Mouse (Mus musculus): ENCODE measurements at regions not wholly inside any gene's neighbourhood (a gene's known extent, or its start where the extent isn't known, plus 50 kb on each side); places are given as distances from the start of the nearest gene placed in this dataset.
"Not testable (repeated sequence)": the region's sequence is repeated elsewhere in the genome, so short reads cannot be mapped to it uniquely, and the experiment has no call there.

DNA sequence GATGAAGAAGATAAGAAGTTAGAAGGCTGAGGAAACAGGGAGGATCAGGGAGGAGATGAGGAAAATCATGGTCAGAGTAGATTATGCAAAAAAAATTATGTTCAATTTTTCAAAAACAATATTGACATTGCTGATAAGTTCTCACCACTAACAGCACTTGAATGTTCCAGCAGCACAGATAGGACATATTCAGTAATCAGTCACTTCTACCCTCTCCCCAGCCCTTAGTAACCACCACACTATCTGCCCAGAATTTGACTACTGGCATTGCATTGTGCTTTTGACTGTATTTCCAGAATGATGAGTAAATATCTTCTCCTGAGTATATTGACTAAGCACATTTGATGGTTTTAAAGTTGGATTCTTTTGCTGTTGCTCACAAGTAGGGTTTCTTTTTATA is 140.5 kb downstream of the Cdca7 start:
- no peak for DNase-seq

DNA sequence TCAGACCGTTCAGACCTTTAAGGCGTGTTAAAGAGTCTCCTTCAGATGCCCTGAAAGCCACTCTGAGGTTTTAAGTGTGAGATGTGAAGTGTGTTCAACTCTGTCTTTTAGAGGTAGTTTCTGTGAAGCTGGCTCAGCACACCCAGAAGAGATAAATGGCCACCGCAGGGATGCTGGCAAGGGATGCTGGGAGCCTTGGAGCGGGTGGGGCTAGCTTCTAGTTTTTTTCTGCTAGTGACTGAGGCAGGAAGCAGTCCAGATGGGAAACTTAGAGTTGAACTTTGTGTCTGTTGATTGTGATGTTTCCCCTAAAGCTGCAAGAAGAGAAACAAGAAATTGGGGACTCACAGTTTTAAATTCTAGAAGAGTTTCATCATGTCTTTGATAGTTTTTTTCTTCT is 143.5 kb downstream of the Cdca7 start:
- no peak for DNase-seq

DNA sequence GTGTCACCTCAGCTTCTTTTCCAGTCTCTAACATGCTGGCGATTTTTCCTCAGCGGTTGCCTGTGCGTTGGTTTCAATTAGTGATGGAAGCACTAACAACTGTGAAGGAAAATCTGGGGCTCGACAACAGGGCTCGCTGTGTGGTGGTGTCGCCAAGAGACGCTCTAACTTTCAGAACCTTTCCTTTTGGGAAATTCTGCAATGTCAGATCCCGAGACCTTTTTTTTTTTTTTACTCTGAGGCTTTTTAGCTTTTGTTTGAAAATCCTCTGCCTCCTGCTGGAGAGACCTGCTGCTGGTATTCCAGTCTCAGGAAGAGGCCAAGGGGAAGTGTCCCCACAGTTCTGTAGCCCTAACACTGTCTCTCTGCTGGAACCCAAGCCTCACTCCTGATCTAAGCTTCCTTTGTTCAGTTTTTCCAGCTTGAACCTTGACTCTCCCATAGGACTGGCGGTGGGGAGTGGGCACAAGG is 144.3 kb downstream of the Cdca7 start:
- DNase-seq: no peak

DNA sequence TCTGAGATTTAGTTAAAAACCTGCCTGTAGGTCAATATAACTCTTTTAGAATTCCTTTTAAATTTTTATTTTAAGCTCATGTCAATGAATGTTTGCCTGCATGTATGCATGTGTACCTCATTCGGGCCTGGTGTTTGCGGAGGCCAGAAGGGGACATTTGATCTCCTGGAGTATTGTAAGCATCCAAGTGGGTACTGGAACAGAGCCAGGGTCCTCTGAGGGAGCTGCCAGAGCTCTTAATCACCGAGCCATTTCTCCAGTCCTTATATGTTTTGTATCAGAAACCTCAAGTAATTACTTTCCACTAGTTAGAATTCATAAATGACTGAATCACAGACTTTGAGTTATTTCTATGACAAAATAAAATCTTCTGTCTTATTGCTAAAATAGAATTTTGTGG is 152.0 kb downstream of the Cdca7 start:
- no peak for DNase-seq

DNA sequence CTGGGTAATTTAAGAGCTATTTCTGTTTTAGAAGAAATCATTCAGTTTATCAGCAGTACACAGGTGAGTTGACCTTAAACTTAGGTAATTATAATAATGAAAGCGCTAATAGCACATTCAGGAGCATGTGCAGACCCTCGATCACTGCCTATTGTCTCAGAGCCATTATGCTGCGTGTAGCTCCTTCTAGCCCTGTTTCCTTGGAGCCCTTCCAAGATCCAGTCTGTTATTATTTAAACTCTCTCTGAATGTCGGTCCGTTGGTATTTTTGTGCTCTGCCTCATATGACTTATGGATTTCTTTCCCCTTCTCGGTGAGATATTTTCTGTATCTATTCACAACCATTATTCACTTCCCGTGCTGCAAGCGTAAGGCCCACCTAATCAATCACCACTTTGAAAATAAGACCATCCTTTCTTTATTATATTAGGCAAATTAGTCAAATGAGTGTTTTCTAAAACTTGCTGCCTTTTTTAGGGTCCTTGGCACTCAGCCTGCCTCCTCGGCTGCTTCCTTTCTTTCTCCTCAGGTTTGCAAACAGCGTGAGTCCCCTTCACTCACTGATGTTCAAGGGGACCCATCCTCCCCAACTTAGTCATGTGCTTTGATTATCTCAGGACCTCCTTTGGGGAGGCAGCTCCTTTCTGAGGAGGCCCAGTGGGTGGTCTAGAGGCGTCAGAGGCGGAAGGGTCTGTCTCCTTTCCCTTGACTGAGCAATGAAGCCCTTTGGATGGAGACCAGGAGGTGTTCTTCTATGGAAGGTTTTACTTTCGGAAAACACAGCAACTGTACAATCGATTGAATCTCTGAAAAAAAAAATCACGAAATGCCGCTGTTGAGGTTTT is 152.9 kb downstream of the Cdca7 start:
- no peak for DNase-seq

DNA sequence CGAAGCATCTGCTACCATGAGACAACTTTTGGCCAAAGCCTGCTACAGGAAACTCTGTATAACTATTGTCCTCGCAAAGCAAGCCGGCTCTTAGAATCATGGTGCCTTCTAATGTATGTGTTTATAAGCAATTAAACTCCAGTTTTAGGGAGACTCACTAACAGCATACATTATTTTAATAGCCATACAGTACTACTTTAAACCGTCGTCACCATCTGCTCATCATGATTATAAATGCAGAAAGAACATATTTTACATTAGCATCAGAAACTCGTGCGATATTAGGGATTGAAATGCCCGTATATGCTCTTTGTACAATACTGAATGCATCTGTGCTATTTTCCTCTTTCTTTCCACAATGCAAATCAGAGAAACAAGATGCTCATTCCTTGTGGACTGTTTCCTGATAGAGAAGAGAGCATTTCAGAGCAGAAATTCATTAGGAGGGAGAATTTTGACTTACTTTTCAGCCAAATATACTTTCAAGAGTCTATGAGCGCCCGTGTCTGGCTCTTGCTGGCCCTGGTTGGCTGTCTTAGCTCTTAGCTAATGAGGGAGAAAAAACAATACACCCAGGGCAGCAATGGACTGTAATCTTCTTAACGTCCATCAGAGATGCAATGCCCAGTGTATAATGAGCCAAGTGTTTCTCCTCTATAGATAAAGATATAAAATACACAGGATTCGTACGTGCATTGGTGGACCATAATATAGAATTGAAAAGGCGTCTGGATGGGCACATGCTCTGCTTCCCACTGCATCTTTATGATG is 153.9 kb downstream of the Cdca7 start:
- no peak for DNase-seq

DNA sequence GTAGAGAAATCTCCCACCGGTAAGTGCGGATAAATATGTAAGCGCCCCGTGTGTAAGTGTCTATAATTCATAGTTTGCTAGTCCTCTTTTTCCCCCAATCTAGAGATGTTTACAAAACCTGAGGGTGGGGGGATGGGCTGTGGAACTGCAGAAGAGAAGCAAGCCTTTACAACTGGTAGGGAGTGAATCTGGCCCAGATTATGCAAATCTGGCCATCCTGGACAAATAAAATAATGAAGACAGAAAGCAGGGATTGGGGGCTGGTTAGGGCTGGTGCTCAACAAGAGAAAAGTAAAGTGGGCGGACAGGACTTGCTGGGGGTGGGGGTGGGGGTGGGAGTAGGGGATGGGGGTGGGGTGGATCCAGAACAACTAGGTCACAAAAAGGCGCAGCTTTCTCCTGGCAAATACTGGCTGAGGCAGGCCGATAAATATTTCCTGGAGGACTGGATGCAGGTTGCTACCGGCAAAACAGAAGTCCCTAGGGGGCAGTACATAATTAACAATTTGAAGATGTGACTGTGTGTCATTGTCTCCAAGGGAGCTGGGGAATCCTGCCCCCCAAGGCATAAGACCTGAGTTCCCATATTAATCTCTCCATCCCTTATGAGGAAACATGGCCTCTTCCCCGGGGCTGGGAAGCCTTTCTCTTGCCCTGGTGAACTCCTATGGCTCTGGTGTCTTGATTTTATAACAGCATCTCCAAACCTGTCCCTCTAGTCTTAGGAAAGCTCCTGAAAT is 162.1 kb downstream of the Cdca7 start:
- no peak for DNase-seq

DNA sequence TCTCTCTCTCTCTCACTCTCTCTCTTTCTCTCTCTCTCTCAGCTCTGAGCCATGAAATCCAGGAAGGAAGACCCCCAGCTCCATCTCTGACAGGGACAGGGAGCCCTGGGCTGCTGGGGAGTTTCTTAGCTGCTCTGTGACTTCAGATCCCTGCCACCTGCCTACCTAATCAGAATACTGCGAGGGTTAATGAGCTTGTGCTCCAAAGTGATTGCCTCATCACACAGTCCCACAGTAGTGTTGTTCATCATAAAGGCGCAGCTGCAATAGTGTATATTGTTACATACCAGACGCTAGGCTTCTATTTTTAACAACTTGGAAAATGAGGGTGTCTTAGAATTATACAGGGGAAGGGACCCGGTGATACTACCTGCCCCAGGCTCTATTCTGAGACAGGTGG is 163.1 kb downstream of the Cdca7 start:
- no peak for DNase-seq

DNA sequence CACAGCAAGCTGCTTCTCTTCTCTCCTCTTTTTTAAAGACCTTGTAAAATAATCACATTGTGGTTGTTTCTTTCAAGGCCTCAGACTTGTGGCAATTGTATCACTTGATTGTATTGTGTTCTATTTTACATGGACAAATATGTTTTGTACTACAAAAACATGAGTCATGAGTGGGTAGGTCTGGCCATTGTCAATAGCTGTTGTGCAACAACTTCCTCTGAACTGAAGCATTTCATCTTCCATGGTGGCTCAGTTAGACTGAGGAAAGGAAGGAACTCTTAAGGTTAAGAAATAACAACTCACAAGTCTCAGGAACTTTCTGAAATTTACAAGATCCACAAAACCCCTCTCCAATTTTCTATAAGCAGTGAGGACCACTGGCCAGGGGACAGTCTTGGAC is 165.3 kb downstream of the Cdca7 start:
- no peak for DNase-seq

DNA sequence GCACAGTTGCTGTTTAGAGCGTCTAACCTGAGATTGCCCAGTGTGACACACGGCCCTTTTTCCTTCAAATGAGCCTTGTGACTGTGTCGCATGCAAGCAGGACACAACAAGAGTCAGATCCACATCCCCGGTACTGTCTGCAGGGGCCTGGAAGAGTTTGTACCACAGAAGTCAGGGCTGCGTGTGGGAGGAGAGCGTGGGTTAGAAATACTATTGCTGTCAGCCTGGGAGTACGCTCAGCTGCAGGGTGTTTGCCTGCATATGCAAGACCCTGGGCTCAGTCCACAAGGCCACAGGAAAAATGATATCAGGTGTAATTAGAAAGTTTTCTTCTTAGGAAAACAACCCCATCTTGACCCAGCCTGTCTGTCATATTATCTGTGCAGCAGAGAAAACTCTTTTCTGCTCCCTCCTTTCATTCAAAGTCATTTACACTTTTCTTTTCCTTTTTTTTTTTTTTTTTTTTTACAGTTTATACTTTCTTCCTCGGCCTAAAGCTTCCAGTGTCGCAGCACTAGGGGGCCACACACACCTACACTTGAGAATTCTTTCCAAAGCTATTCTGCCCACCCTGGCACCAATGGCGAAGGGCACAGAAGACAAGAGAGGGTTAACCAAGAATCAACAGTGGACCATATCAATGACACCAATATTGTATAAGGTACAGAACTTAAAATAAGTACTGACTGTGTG is 168.3 kb downstream of the Cdca7 start:
- DNase-seq: no peak

DNA sequence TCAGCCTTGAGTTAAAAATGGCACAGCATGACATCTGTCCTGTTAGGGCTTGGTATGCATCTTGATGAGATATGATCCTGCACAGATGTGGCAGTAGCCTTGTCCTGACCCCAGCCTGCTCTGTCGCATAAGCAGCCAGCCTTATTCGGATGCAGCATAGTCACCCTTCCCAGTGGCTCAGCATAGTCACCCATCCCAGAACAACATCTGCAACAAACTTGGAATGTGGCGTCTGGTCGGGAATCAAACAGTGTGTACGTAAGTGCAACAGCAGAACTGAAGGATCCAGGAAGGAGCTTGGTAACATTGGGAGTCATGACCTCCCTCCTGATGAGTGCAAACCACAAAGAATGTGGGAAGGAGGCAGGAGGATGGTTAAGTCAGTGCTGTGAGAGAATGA is 171.7 kb downstream of the Cdca7 start:
- no peak for DNase-seq

DNA sequence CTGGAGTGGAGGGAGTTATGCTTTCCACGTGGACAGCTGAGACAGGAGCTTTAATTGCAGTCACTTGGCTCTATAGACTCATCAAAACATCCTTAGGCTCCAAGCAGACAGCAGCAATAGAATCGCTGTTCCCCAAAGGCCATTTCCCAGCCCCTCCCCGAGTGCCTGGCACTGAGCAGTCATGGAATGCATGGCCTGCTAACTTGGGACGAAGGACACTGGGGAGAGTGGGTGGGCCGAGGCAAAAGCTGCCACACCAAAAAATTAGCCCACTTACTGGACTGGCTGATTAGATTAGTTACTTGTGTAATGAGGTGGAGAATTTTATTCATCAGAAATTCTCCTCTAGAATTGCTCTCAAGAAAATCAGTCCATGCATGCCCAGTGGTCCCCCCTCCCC is 172.3 kb downstream of the Cdca7 start:
- DNase-seq: no peak

DNA sequence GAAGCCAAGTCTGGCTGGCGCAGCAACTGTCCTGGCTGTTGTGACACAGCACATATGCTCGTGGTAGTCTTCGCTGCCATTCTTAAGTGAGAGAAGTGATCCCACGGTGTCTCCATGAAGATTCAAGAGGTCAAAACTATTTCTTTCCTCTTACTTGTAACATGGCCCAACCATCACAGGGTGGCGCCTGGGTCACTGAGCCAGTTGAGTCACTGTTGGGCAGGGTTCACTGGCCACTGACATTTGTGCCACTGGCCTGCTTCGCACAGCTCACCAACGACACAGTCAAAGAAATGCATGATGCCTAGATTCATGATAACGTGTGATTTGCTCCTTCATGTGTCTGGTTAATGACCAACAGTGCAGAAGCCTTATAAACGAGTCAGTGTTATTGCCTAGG is 179.9 kb downstream of the Cdca7 start:
- no peak for DNase-seq

DNA sequence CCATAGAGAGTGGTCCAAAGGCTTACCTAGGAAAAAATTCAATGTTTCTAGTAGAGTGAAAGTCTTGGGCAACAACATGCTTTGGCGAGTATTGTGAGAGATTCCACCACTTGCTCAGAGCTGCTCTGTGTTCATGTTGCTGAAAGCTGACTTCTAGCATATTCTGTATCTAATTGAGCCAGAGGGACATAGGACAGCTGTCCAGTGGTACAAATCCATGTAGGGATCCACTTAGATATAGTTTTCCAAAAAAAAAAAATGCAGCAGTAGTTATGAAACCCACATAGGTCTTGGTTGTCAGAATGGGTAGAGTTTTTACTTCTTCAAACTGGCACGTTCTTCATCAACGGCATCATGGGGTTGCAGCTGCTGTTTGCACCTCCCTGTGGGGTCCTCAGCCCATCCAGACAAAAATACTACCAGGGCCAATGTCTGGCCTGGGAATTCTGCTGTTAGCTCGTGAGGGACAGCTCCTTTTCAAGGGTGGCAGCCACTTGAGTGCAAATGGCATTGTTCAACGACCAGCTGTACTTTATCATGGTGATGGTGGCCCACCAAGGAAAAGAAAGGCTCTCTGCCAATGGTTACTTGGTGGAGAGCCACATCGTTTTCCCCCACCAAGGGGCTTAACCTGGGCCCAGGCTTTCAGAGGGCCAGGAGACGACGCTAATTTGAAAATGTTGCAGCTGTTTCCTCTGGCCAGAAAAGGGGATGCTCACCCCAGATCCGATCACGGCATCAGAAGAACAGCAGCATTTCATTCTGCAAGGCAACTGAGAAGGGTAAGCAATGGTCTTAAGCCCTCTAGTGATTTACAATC is 181.4 kb downstream of the Cdca7 start:
- DNase-seq: no peak

DNA sequence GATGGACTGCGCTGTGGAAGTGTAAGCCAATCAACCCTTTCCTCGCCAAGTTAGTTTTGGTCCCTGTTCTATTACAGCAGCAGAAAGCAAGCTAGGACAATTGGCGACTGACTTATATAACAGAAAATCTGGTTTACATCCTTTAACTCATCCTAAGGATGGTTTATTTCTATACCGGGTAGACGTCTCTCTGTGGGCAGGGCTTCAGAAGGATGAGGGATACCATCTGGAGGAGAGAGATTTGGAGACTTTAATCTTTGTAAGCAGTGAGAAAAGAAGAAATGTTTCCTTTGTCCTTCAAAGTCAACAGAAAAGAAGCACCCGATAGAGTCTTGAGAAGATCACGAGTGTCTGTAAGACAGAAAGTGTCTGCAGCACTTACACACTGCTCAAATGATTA is 186.4 kb downstream of the Cdca7 start:
- DNase-seq: no peak

DNA sequence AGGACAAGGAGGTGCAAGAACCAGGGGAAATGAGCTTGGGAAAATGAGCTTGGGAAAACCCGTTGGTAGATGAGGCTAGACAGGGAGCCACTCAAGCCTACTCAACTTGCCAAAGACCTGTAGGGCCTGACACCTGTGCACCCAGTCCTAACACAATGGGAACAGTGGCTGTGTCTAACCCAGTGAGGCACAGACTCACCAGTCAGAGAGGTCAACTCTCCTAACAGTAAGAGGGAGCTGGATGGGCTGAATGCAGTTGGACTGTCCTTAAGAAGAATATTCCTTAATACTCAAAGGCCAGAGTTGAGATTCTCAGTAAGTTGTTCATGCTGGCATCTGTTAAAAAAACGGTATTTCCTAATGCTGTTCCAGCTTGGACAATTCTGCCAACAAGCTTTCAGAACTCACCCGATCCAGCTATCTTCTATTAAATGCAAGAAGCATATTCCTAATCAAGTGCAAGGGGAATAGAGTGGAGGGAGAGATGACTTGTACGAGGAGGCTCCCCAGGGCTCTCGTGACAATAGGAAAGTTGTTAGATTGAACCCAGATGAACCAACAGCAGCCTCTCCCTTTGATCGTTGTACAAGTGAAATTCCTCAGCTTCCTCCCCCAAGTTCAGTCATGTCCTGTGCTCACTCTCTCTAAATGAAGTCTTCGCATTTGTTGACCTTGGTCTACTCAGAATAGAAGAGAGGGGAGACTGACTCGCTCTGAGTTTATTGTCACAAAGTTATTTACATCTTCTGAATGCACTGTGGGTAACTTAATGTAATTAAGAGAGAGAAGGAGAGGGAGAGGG is 187.2 kb downstream of the Cdca7 start:
- DNase-seq: no peak

DNA sequence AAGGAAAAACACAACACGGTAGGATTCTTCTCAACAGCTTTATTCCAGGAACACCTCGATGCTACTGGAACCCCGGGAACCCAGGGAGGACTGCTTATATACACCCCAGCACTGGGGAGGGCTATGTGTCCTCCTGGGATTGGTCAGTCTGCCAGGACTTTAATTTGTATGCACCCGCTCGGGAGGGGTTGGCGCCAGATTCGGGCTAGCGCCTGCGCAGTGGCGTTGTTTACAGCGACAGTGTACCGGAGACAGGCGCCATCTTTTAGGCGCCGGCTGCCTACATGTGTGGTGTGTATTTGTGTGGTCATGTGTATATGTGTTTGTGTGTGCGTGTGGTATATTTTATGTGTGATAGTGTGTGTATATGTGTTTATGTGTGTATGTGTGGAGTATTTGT is 191.4 kb downstream of the Cdca7 start:
- not testable (repeated sequence) for DNase-seq

DNA sequence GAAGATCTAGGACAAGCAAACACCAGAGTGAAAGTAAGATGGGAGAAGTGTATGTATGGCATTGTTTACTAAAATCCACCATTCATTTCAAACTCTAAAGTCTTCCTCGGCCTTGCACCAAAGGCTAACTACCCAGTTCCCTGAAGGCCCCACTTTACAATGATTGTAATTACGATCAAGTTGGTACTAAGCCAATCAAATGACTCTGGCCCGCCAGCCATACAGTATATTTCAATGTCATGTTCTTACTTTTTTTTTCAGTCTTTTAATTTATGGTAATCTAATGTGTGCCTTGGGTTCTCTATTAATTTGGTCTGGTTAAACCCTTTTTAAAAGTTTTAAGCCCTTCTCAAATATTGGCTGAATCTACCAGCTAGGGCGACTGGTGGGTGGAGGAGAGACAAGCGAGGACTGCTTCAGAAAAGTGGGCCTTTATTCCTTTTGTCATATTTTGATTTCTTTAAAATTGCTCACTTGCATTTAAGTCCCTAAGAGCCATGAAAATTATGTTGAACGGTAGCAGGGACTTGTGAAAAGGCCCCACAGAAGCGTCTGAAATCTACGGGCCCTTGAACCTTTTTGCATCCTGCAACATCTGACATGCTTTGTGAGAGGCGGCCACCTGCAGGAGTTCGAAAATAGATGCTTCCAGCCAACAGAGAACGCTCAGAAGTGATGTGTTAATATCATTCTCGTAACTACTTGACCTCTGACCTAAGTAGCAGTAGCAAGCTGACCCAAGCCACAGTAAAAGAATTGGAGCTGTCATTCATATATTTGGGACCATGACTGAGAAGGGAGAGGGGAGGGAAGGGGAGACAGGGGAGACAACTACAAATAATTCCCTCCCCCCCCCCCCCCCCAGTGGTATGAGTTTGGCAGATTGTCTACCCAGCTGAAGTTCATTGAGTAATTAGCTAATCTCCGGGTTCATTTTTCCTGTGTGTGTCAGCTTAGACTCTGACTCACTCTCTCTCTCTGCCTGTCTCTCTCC is 197.2 kb downstream of the Cdca7 start:
- DNase-seq: no peak

DNA sequence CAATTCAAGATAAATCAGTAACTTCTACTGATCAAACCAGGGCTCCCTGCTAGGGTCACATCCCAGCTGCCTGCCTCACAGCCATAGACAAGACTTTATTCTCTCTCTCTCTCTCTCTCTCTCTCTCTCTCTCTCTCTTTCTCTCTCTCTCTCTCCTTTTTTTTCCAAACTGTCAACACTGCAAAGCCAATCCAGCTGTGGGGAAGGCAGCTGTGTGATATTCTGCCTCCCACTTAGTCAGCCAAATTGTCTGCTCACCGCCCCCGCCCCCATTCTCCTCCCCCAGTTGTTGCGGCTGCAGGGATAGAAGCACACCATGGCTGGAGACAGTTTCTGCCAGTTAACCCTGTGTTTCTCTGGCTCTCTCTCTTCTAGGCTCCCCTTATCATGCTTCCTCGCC is 198.3 kb downstream of the Cdca7 start:
- no peak for DNase-seq

Data from cerebellum, adult 8-10 months (tissue).